Mouse (Mus musculus) heart, postnatal 10 days (tissue): Measurements from ENCODE around the gene Cdh16. TPM values are rescaled to one million over a fixed set of nuclear protein-coding genes. Genes with fewer than 3 reads are reported as not detected.
"Not testable (repeated sequence)": the region's sequence is repeated elsewhere in the genome, so short reads cannot be mapped to it uniquely, and the experiment has no call there.

Experiments used
- DNase-seq, 2 experiments: peaks; one replicate each; pipeline ENCODE4 v3.0.0; 2021
- intact Hi-C: fragments of 180-260 bp; cut with DNase I; formaldehyde crosslinking; loops from one replicate; pipeline ENCODE4 v1.15.1; 2025
- total RNA-seq, 2 experiments: library from RNA; stranded (reverse); gene quantifications; 2 replicates each; pipeline ENCODE4 v1.2.3; 2021

Cdh16 gene
- 1 to 10 TPM; 3.2 to 3.6 TPM for total RNA-seq

GRCm38 (mm10) chr8:104624161-104624560 lies at the start of gene Cdh16:
Gene Cdh16, minus strand, starts transcription at chr8:104624396.
- no peak for DNase-seq
- intact Hi-C loops = no loop called here

GRCm38 (mm10) chr8:104655614-104656013 lies 31.4 kb upstream of the Cdh16 start:
- DNase-seq = no peak
- intact Hi-C loops = loop anchor here (2.0 to 10.0 kb wide), 5 partner anchors 53 to 632 kb away; partner anchors contain the start of gene 4931428F04Rik

DNA sequence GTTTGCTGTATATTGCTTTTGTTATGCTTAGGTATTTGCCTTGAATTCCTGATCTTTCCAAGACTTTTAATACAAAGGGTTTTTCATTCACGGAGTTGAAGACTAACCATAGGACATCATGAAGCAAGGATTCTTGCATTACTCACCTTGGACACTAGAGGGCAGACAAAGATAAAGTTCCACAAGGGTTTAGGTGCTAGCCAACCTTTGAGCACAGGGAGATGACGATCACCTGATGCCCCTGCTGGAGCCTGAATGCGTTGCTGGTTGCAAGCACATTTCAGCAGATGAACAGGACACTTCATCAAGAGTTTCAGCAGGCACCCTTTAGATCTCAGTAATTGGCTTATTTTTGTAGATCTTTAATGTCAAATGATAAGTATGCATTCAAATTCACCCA lies 30.8 kb upstream of the Cdh16 start:
- intact Hi-C loops = loop anchor here (2.0 to 10.0 kb wide), 5 partner anchors 52 to 632 kb away; partner anchors contain the start of gene 4931428F04Rik
- DNase-seq = peak; percentile 82 to 89

DNA sequence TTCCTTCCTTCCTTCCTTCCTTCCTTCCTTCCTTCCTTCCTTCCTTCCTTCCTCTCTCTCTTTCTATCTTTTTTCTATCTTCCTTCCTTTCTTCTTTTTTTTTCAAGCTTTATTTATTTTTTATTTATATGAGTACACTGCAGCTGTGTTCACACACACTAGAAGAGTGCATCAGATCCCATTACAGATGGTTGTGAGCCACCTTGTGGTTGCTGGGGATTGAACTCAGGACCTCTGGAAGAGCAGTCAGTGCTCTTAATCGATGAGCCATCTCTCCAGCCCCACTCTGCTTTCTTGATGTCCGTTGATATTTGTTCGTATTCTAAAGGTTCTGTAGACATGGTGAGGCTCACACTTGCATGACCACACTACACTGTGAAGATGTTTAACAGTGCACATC lies 20.0 kb upstream of the Cdh16 start:
- intact Hi-C loops = loop anchor here (1.0 kb wide), 1 partner anchor 42 kb away; no protein-coding TSS in a partner anchor
- DNase-seq = not testable (repeated sequence)

- intact Hi-C loops = no loop called here
- DNase-seq = no peak
Observed at GRCm38 (mm10) chr8:104642324-104642654, 18.1 kb upstream of the Cdh16 start.

DNA sequence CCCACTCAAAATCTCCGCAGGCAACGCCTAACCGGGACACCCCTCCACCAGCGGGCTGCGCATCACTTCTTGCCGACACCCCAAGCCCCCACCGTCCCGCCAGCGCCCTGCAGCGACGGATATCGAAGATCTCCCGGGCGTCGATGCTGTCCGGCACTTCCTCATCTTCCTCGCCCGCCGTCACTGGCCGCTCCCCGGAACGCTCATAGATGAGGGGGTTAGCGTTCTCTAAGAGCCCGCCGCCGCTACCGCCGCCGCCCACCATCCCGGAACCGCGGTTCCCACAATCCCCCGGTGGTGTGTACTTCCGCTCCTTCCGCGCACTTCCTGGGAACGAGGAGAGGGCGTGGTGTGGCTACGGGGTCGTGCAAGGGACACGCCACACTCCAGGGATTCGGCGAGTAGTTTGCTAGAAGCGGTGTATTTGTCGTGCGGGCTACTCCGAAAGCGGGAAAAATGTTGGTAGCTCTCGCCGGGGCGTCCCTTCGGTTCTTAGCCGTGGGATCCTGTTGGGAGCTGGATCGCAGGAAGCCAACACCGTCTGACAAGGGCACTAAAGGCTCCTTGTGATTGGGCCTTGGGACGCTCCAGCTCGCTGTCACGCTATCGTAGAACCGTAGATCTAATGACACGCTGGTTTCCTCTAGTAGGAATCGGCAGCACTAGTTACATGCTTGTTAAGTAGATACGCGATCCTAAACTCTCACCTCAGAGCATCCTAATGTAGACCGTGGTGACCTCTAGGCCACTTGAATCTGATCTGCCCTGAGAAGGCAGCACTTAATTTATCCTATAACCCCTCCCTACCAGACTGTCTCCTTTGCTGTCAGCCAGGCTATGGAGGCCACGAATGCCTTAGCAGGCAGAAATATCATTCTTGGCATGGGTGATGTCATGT lies 17.5 kb upstream of the Cdh16 start, which contains the start of gene Ciao2b:
Gene Ciao2b, minus strand, starts transcription at position 540 of the 898 bp plus-strand sequence.
- DNase-seq = peak; percentile 93
- intact Hi-C loops = no loop called here

- DNase-seq = no peak
- intact Hi-C loops = no loop called here
Observed at GRCm38 (mm10) chr8:104640831-104641370, 16.7 kb upstream of the Cdh16 start.

DNA sequence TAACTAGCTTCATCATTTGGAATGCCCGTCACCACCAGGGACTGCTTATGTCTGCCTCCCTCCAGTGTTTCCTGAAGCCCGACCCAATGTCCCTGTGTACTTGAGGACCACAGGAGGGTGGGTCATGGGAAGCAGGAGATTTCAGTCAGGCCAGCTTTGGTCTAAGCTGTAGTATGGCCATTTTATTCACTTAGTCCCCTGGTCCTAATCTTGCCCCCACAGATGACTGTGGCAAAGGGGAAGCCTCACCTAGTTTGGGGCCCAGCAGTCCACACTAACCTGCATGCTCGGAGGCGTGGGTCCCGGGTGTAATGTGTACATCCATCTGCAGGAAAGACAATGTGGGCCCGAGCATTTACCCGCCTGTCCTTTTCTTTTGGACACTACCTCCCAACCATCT lies 16.0 kb upstream of the Cdh16 start:
- intact Hi-C loops = no loop called here
- no peak for DNase-seq

GRCm38 (mm10) chr8:104638010-104638409 lies 13.8 kb upstream of the Cdh16 start:
- intact Hi-C loops = no loop called here
- DNase-seq = no peak

GRCm38 (mm10) chr8:104635004-104635710 lies 11.0 kb upstream of the Cdh16 start:
- peak; percentile 4 to 5 for DNase-seq
- intact Hi-C loops = no loop called here

- DNase-seq = peak; percentile 64 to 71
- intact Hi-C loops = no loop called here
Observed at GRCm38 (mm10) chr8:104633156-104633744, 9.1 kb upstream of the Cdh16 start.

DNA sequence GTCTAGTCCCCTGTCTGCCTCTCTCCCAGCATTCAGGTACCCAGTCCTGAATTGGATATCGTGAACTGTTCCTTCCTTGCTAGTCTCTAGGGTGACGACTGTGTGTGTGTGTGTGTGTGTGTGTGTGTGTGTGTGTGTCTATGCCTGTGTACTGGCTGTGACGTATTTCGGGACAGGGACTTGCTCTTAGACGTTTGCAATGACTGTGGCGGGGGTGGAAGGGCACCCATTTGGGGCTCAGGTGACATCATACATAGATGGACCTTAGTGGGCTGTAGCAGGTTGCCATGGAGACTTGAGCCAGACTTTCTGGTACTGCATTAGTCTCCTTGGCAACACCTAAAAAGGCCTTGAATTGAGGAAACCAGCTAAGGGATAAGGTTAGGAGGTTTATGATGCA lies 8.3 kb upstream of the Cdh16 start:
- intact Hi-C loops = no loop called here
- no peak for DNase-seq

DNA sequence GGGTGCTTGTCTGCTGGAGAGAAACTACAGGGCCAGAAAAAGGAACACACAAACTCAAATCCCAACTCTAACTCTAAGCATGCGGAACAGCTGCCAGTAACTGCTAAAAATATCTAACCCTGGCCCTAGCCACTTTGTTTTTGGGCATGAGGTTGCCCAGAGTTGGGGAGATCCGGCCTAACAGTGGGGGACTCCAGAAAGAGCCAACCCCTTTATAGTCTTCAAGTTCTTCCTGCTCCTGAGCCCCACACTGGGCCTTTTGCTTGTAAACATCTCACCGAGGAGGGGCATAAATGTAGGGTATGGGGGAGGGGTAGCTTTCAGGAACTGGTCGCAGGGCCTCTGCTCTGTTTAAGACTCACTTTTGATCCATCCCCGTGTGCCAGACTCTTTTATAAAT lies 7.8 kb upstream of the Cdh16 start:
- intact Hi-C loops = no loop called here

DNA sequence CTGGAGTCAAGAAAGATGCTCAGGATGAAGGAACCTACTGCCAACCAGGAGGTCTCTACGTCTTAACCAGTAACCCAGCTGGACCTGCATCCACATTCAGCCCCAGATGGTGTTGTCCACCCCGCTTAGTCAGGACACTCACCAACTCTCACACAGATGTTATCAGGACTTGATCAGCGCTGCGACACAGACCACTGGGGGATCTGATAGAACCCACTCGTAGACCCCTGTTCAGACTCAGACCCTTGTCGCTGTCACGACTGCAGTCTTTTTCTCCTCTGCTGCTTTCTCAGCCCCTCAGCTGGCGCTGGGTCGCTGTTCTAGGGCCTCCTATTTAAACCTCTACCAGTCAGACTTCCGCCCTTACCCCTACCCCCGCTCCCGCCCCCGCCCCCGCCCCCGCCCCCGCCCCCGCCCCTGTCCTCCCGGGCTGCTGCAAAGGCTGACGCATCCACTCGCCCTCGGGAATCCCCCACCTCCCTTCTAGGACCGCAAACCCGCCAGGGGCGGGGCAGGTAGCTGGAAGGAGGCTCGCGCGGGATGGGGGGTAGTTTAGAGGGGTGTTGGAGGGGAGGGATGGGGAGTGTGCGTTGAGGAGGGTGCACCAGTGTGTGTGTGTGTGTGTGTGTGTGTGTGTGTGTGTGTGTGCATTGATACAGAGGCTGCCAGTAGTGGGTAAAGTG lies 6.9 kb upstream of the Cdh16 start, which contains the start of gene Rrad:
Gene Rrad, minus strand, starts transcription at position 347 of the 683 bp plus-strand sequence.
- peak; percentile 83 to 85 for DNase-seq
- intact Hi-C loops = no loop called here

More for the DNA sequence above, 7.8 kb upstream of the Cdh16 start:
- DNase-seq = peak; percentile 37 to 61

GRCm38 (mm10) chr8:104630574-104630973 lies 6.4 kb upstream of the Cdh16 start:
- peak; percentile 50 to 54 for DNase-seq
- intact Hi-C loops = no loop called here

DNA sequence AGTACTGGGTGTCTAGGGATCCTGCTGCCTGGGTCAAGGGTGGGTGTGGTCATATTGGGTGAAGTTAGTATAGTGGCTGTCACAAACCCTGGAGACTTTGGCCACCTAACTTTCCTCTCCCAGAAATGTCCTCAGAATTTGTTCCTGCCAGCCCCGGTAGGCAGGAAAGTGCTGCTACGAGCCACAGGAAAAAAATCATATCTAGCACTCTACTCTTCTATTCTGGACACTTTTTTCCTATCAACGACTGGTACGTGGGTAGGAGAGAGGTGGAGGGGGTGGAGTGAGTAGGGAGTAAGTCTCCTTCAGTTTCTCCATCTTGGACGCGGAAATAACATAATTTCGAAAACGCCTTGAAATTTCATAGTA lies 5.9 kb upstream of the Cdh16 start:
- no peak for DNase-seq
- intact Hi-C loops = no loop called here

- intact Hi-C loops = loop anchor here (1.0 kb wide), 1 partner anchor 19 kb away; no protein-coding TSS in a partner anchor
Observed at GRCm38 (mm10) chr8:104629306-104630110, 5.3 kb upstream of the Cdh16 start.

DNA sequence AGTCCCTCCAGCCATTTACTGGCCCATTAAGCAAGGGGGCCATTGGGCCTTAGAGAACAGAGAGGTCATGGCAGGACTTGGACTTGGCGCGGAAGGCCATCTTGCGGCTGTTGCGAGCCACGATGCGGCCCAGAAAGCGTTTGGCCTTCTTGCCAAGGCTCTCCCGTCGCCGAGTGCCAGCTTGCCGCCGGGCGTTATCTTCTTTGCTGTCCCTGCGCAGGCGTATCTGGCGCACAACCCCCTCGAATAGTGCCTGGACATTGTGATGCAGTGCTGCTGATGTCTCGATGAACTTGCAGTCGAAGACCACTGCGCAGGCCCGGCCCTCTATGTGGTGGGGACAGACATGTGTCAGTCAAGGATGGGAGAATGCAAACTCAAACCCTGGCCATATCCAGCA lies 4.2 kb upstream of the Cdh16 start:
- intact Hi-C loops = no loop called here
- DNase-seq = peak; percentile 63 to 78

More at GRCm38 (mm10) chr8:104629306-104630110, 5.3 kb upstream of the Cdh16 start:
- peak; percentile 89 to 91 for DNase-seq

DNA sequence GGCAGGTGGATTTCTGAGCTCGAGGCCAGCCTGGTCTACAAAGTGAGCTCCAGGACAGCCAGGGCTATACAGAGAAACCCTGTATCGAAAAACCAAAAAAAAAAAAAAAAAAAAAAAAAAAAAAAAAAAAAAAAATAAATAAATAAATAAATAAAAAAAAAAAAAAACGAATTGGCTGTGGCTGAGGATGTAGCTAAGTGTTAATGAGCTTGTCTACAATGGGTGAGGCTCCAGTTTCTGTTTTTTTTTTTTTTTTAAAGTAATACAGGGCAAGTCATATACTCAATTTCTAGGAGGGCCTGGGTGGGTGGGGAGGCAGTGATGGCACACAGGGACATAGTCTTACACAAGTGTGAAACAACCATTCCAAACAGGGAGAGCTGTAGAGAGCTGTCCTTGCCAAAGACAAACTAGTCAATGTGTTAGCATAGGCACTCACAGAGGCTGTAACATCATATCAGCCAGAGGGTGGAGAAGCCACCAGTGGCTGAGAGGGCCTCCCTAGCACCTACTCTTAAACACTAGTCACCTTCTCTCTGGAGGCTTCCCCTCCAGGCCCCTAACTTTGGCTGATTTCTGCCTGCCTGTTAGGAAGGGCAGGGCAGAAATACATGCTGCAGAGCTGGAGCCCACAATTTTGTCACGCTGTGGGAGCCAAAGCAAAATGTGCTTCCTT lies 3.0 kb upstream of the Cdh16 start:
- no peak for DNase-seq
- intact Hi-C loops = no loop called here
